Mouse (Mus musculus) embryonic facial prominence, embryonic 11.5 days (tissue): Measurements from ENCODE around the gene Sardh. TPM values are rescaled to one million over a fixed set of nuclear protein-coding genes. Genes with fewer than 3 reads are reported as not detected.

Source experiments
- ATAC-seq: fragments of 200-750 bp; cut with Nextera tagmentation; replicated peaks from 2 replicates; pipeline ENCODE4 v1.8.0; 2017; ENCODE audit warnings: low read depth; ENCODE audit not compliant: insufficient number of reproducible peaks, low FRiP score, low TSS enrichment
- DNase-seq: peaks from one replicate; pipeline ENCODE4 v3.0.0-alpha.2; 2015; ENCODE audit warnings: low spot score
- H3K27ac ChIP-seq: fragments of 300-500 bp; sonication (generic); replicated peaks from 2 replicates; pipeline ENCODE4 v1.5.1; 2014; ENCODE audit warnings: mild to moderate bottlenecking, low read depth, low read length, control low read depth
- H3K27me3 ChIP-seq: fragments of 300-500 bp; sonication (generic); 2 replicates; pipeline ENCODE4 v1.6.1; 2014; ENCODE audit warnings: mild to moderate bottlenecking, low read length, moderate library complexity, mixed read lengths; ENCODE audit not compliant: control insufficient read depth, insufficient read depth
- H3K36me3 ChIP-seq: fragments of 300-500 bp; sonication (generic); replicated peaks from 2 replicates; pipeline ENCODE4 v1.6.1; 2014; ENCODE audit warnings: low read depth, mild to moderate bottlenecking, low read length, moderate library complexity, mixed read lengths; ENCODE audit not compliant: control insufficient read depth, insufficient read depth
- H3K4me1 ChIP-seq: fragments of 300-500 bp; sonication (generic); 2 replicates; pipeline ENCODE4 v1.6.1; 2014; ENCODE audit warnings: low read length, mixed read lengths; ENCODE audit not compliant: control insufficient read depth, insufficient read depth
- H3K4me2 ChIP-seq: fragments of 300-500 bp; sonication (generic); 2 replicates; pipeline ENCODE4 v1.6.1; 2014; ENCODE audit warnings: low read depth, mild to moderate bottlenecking, control low read depth, low read length, moderate library complexity
- H3K4me3 ChIP-seq: fragments of 300-500 bp; sonication (generic); 2 replicates; pipeline ENCODE4 v1.5.1; 2014; ENCODE audit warnings: low read depth, low read length, control low read depth
- H3K9ac ChIP-seq: fragments of 300-500 bp; sonication (generic); replicated peaks from 2 replicates; pipeline ENCODE4 v1.6.1; 2014; ENCODE audit warnings: mild to moderate bottlenecking, control low read depth, low read length
- H3K9me3 ChIP-seq: fragments of 300-500 bp; sonication (generic); replicated peaks from 2 replicates; pipeline ENCODE4 v1.6.1; 2016; ENCODE audit warnings: mild to moderate bottlenecking, low read length, inconsistent platforms, mixed read lengths; ENCODE audit not compliant: control insufficient read depth
- WGBS: fragments of 180-500 bp; shearing (Covaris S2); extraction: QIAGEN DNeasy Blood & Tissue Kit; methylation state at CpG from one replicate; pipeline ENCODE4 v1.1.7; 2014; 5-methylcytosine and 5-hydroxymethylcytosine counted together
- polyA plus RNA-seq: library from polyadenylated mRNA; unstranded; fragments of >200 nt; fragmentation: Nextera tagmentation; extraction: Ambion mirVana; gene quantifications from 2 replicates; pipeline ENCODE4 v1.2.1, GENCODE M21; 2014

Sardh gene
- polyA plus RNA-seq, result 2.7 and 2.8 TPM in 2 replicates

GRCm38 (mm10) chr2:27248211-27248610 is at the start of gene Sardh:
Gene Sardh (minus strand): TSS chr2:27248337.
- H3K27me3 ChIP-seq, result no peaks in the 10 kb centered on the region
- H3K9me3 ChIP-seq, result no peaks in the 10 kb centered on the region
- H3K27ac ChIP-seq, result no peak within 1 kb of the TSS
- H3K4me2 ChIP-seq, result no peak within 1 kb of the TSS
- no peaks in the 10 kb centered on the region for H3K4me1 ChIP-seq
- ATAC-seq (no peak), DNase-seq (no peak)
- H3K36me3 ChIP-seq, result no peaks in the 10 kb centered on the region
- WGBS, result 74% methylated on average over 2 of the region's 2 CpGs
- H3K9ac ChIP-seq, result no peak within 1 kb of the TSS
- H3K4me3 ChIP-seq, result no peak within 1 kb of the TSS

DNA sequence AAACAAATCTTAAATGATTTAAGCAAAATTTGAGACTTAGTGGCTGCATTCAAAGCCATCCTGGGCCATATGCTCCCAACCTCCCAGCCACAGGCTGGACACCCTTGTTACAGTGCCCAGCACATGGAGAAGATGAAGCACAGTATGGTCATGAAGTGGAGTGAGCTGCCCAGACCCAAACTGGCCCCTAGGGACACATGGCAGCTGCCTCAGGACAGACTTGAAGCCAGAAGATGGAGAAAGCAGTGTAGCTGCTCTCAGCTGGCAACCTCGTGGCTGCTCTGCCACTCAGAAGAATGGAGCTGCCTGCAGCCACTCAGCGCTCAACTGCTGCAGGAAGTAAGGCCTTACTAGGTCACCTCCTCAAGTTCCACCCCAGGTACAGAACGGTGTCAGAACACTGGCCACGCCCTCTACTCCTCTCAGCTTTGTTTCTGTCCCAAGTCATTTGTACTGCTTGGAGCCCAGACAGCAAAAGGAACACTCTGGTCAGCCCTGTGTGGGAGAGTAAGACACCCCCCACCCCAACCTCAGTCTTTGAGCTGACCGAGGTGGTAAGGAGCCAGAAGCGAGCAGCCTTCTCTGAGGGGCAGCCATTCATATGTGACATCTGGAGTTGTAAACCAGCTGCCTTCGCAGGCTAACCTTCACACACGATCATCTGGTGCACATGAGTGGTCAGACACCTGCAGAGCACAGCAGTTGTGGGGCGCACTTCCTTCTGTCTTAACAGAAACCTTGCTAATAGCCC is 48.7 kb upstream of the Sardh start:
- 76% methylated on average over 9 of the region's 9 CpGs for WGBS
- Histone ChIP-seq H3K27ac (no peak overlapping the region), H3K27me3 (no peaks in the 10 kb centered on the region), H3K36me3 (no peaks in the 10 kb centered on the region), H3K9ac (no peak overlapping the region), H3K4me1 (no peaks in the 10 kb centered on the region), H3K4me3 (no peak overlapping the region), H3K4me2 (no peak overlapping the region), H3K9me3 (no peaks in the 10 kb centered on the region)
- ATAC-seq, result no peak
- no peak for DNase-seq

DNA sequence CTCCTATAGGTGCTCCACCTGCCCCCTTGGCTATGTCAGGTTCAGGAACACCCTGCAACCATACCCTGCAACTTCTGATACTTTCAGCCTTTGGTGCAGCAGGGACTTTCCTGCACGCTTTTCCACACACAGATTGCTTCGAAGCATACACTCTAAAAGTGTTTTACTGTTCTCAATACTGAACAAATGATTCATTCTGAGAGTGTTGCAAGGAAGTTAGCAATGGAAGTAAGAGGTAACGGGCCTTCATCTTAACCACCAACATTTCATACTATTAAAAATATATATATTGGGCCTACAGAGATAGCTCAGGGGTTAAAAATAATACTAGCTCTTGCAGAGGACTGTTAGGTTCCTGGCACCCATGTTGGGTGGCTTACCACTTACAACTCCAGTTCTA is 46.6 kb upstream of the Sardh start:
- H3K4me1 ChIP-seq, result no peaks in the 10 kb centered on the region
- no peak overlapping the region for H3K27ac ChIP-seq
- WGBS, result 94% methylated on average over 3 of the region's 3 CpGs
- ATAC-seq, result no peak
- H3K4me2 ChIP-seq, result no peak overlapping the region
- no peaks in the 10 kb centered on the region for H3K27me3 ChIP-seq
- no peak overlapping the region for H3K4me3 ChIP-seq
- no peaks in the 10 kb centered on the region for H3K9me3 ChIP-seq
- DNase-seq, result no peak
- H3K9ac ChIP-seq, result no peak overlapping the region
- H3K36me3 ChIP-seq, result no peaks in the 10 kb centered on the region

DNA sequence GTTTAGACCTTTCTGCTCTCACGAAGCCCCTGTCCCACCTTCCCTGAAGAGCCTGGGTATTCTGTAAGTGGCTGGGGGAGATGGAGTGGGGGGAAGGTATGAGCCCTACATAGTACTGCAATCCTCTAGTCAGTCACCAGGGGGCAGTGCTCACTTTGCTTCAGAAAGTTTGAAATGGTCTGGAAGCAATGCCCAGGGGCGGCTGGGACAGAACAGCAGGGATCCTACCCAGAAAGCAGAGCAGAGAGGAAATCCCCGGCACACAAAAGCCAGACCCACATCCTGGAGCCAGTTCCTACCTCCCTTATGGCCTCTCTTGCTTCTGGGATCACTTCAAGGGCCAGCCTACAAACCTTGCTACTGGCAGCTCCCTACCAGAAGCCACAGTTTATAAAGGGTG is 40.9 kb upstream of the Sardh start:
- 0 out of 2 replicates have a peak overlapping the region, but pooled peaks have one; percentile 6 for H3K27ac ChIP-seq
- no peaks in the 10 kb centered on the region; the same call in 1 of the 2 replicates for H3K36me3 ChIP-seq
- ATAC-seq (no peak; the same call in 1 of the 2 replicates), DNase-seq (peak; percentile 91)
- no peak overlapping the region for H3K9ac ChIP-seq
- H3K9me3 ChIP-seq, result no peaks in the 10 kb centered on the region
- no peak overlapping the region for H3K4me3 ChIP-seq
- no peaks in the 10 kb centered on the region; the same call in 1 of the 2 replicates for H3K4me1 ChIP-seq
- no peaks in the 10 kb centered on the region; the same call in 1 of the 2 replicates for H3K27me3 ChIP-seq
- 9% methylated on average over 3 of the region's 3 CpGs for WGBS
- H3K4me2 ChIP-seq, result no peak overlapping the region

- no peaks in the 10 kb centered on the region for H3K9me3 ChIP-seq
- no peak overlapping the region for H3K4me2 ChIP-seq
- ATAC-seq (no peak), DNase-seq (no peak)
- H3K9ac ChIP-seq, result no peak overlapping the region
- no peaks in the 10 kb centered on the region; the same call in 1 of the 2 replicates for H3K36me3 ChIP-seq
- no peaks in the 10 kb centered on the region; the same call in 1 of the 2 replicates for H3K4me1 ChIP-seq
- H3K27ac ChIP-seq, result no peak overlapping the region
- H3K4me3 ChIP-seq, result no peak overlapping the region
- WGBS, result 71% methylated on average over 7 of the region's 7 CpGs
- no peaks in the 10 kb centered on the region; the same call in 1 of the 2 replicates for H3K27me3 ChIP-seq
Measured at GRCm38 (mm10) chr2:27286971-27287710, 39.0 kb upstream of the Sardh start.

DNA sequence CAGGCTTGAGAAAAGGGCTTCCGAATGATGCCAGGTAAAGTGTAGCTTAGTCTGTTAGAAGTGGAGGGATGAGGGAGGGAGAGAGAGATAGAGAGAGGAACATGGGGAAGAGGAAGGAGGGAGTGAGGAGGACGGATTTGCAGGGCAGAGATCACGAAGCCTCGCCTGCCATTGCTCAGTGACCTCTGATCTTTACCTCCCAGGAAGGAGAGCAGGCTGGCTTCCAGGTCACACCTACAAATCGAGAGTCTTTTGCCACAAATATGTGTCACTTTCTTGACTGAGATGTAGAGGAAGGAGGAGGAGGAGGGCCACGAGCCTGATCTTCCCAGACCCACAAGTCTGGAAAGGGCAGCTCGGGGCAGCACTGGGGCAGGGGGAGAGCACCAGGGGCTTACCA is 36.3 kb upstream of the Sardh start:
- H3K9me3 ChIP-seq, result no peaks in the 10 kb centered on the region
- H3K9ac ChIP-seq, result no peak overlapping the region
- DNase-seq, result no peak
- H3K4me1 ChIP-seq, result no peaks in the 10 kb centered on the region; the same call in 1 of the 2 replicates
- no peaks in the 10 kb centered on the region; the same call in 1 of the 2 replicates for H3K27me3 ChIP-seq
- no peak overlapping the region for H3K4me2 ChIP-seq
- WGBS, result 60% methylated on average over 7 of the region's 7 CpGs
- no peak overlapping the region for H3K27ac ChIP-seq
- no peaks in the 10 kb centered on the region; the same call in none of the 2 replicates for H3K36me3 ChIP-seq
- ATAC-seq, result no peak
- H3K4me3 ChIP-seq, result no peak overlapping the region

DNA sequence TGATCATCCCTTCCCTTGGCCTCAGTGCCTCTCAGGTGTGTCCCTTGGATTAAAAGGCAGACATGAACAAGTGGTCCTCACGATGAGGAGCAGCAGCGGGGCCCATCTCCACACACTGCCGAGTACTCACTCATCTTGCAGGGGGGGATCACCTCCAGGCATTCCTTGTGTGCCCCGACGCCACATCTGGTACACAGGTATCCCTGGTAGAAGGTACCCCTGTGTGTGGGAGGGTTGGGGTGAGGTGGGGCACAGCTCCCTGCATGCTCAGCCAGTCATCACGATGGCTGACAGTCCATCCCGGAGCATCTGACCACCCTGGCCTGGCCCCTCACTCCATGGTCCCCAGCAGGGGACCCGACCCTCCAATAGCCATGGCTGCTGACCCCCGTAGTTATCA is 33.6 kb upstream of the Sardh start:
- Histone ChIP-seq H3K27me3 (no peaks in the 10 kb centered on the region), H3K9ac (no peak overlapping the region), H3K36me3 (peaks cover 3% of the 10 kb centered on the region), H3K4me2 (no peak overlapping the region), H3K9me3 (no peaks in the 10 kb centered on the region), H3K4me3 (no peak overlapping the region), H3K27ac (no peak overlapping the region), H3K4me1 (no peaks in the 10 kb centered on the region)
- 90% methylated on average over 9 of the region's 9 CpGs for WGBS
- DNase-seq (no peak), ATAC-seq (no peak)
